Comparison of ENCODE assay signal across 10 mouse cellular contexts in genomic region chr12:9995670-9996069, GRCm38 (mm10).
"Had no signal": no experiment of that assay in that cellular context is flagged by ENCODE, and none has a peak within 500 bp of the region (broad histone marks: within the 10 kb centered on the region; RNA-seq: fewer than 3 reads in every experiment).

No protein-coding gene starts in this region.

- H3K9me3 ChIP-seq: limb, embryonic 12.5 days; liver, embryonic 13.5 days; midbrain, embryonic 13.5 days had no signal

- H3K9ac ChIP-seq: limb, embryonic 12.5 days; liver, embryonic 13.5 days; liver, postnatal 0 days; midbrain, embryonic 13.5 days had no signal

- H3K27me3 ChIP-seq: limb, embryonic 12.5 days; liver, embryonic 13.5 days; midbrain, embryonic 13.5 days had no signal

- H3K36me3 ChIP-seq: limb, embryonic 12.5 days; liver, embryonic 13.5 days; midbrain, embryonic 13.5 days had no signal

- H3K4me1 ChIP-seq: liver, embryonic 13.5 days; midbrain, embryonic 13.5 days had no signal

- DNase-seq: kidney, adult 11 months; kidney, postnatal 14 days; liver; liver, embryonic 13.5 days; liver, postnatal 0 days; right cerebral cortex, postnatal 14 days; thymus, postnatal 36 days had no signal

- ATAC-seq: hindbrain, postnatal 0 days; liver, postnatal 0 days; midbrain, embryonic 13.5 days had no signal

- H3K4me3 ChIP-seq: limb, embryonic 12.5 days; liver, embryonic 13.5 days; midbrain, embryonic 13.5 days had no signal

- H3K4me2 ChIP-seq: limb, embryonic 12.5 days; liver, embryonic 13.5 days; midbrain, embryonic 13.5 days had no signal

- H3K27ac ChIP-seq: hindbrain, postnatal 0 days; limb, embryonic 12.5 days; liver, embryonic 13.5 days; midbrain, embryonic 13.5 days had no signal
